Mouse (Mus musculus) kidney, adult 2 months (tissue): ENCODE measurements around the gene Myh6.

ENCODE experiments used
- CTCF ChIP-seq: fragments of 200-500 bp; conservative IDR thresholded peaks from 2 replicates; pipeline ENCODE4 v1.5.1; 2011; ENCODE audit warnings: low read depth, mild to moderate bottlenecking, control low read depth, low read length, moderate library complexity, mixed read lengths; ENCODE audit not compliant: insufficient read depth, insufficient read length
- POLR2A ChIP-seq: fragments of 200-500 bp; IDR thresholded peaks from one replicate; pipeline ENCODE4 v1.6.1; 2011; ENCODE audit warnings: low read depth, low read length, control low read depth

GRCm38 (mm10) chr14:55008417-55008816, 41.7 kb upstream of the Myh6 start:
- TF ChIP-seq POLR2A (no peak), CTCF (no peak)
